Comparison of ENCODE assay signal across 8 mouse cellular contexts in genomic region chr11:5151680-5152337, GRCm38 (mm10). TPM values are rescaled to one million over a fixed set of nuclear protein-coding genes. Genes with fewer than 3 reads are reported as not detected.
DNase-seq lines count a peak whose midpoint lies in the region; ATAC-seq and TF ChIP-seq lines count a peak whose summit lies in the region.

Gene Emid1, minus strand, starts transcription at chr11:5152257.

- intact Hi-C loops in heart, adult 2 months (cut with DNase I): no loop called here
- intact Hi-C loops in heart, postnatal 25 days (cut with DNase I): no loop called here

- H3K9ac ChIP-seq in heart, adult 2 months (ENCODE audit: low read depth, low read length): peak within 1 kb of the TSS; percentile 51
- H3K9ac ChIP-seq in embryonic facial prominence, embryonic 12.5 days: peak within 1 kb of the TSS; percentile 54
- H3K9ac ChIP-seq in hindbrain, postnatal 0 days (replicated peaks; ENCODE audit: low read length): peak within 1 kb of the TSS; percentile 67
- H3K9ac ChIP-seq in lung, postnatal 0 days (replicated peaks; ENCODE audit: low read depth): peak within 1 kb of the TSS; percentile 47
- peak within 1 kb of the TSS; percentile 87 for H3K9ac ChIP-seq in stomach, embryonic 16.5 days (ENCODE audit: low read length)

- H3K36me3 ChIP-seq in heart, adult 2 months (ENCODE audit: control insufficient read depth, insufficient read depth, low read length): no peaks in the 10 kb centered on the region
- H3K36me3 ChIP-seq in embryonic facial prominence, embryonic 12.5 days: no peaks in the 10 kb centered on the region
- no peaks in the 10 kb centered on the region for H3K36me3 ChIP-seq in hindbrain, postnatal 0 days (ENCODE audit: insufficient read depth, low read length)
- H3K36me3 ChIP-seq in lung, postnatal 0 days (ENCODE audit: insufficient read depth, low read length): no peaks in the 10 kb centered on the region
- no peaks in the 10 kb centered on the region for H3K36me3 ChIP-seq in stomach, embryonic 16.5 days (ENCODE audit: control insufficient read depth, insufficient read depth, low read length)

- H3K27me3 ChIP-seq in heart, adult 2 months (ENCODE audit: control insufficient read depth, insufficient read depth, low read length): no peaks in the 10 kb centered on the region
- peaks cover 21% of the 10 kb centered on the region for H3K27me3 ChIP-seq in embryonic facial prominence, embryonic 12.5 days
- H3K27me3 ChIP-seq in hindbrain, postnatal 0 days (ENCODE audit: insufficient read depth, low read length): no peaks in the 10 kb centered on the region
- H3K27me3 ChIP-seq in lung, postnatal 0 days (replicated peaks; ENCODE audit: insufficient read depth, low read length): no peaks in the 10 kb centered on the region
- no peaks in the 10 kb centered on the region for H3K27me3 ChIP-seq in stomach, embryonic 16.5 days (ENCODE audit: control insufficient read depth, insufficient read depth, low read length)

- no peak for TF ChIP-seq POLR2A in heart, adult 2 months (IDR thresholded peaks at IDR 0.05; ENCODE audit: insufficient read depth, low read depth, low read length)

- peak in 1 of 2 experiments; percentile 34 for DNase-seq in heart, adult 2 months
- no peak for DNase-seq in heart, postnatal 25 days (ENCODE audit: low spot score)
- DNase-seq in hindbrain, postnatal 0 days (ENCODE audit: low spot score): no peak
- DNase-seq in lung, postnatal 0 days (ENCODE audit: low spot score): peak; percentile 44
- no peak for DNase-seq in right cerebral cortex, adult 18-20 months

- no peaks in the 10 kb centered on the region for H3K4me1 ChIP-seq in heart, adult 2 months (ENCODE audit: control insufficient read depth, insufficient read depth, low read length)
- peaks cover 31% of the 10 kb centered on the region for H3K4me1 ChIP-seq in embryonic facial prominence, embryonic 12.5 days
- H3K4me1 ChIP-seq in hindbrain, postnatal 0 days (ENCODE audit: insufficient read depth, low read length): peaks cover 18% of the 10 kb centered on the region
- H3K4me1 ChIP-seq in lung, postnatal 0 days (ENCODE audit: insufficient read depth, low read depth, low read length): peaks cover 18% of the 10 kb centered on the region; the same call in 1 of the 2 replicates
- H3K4me1 ChIP-seq in stomach, embryonic 16.5 days (ENCODE audit: control insufficient read depth, insufficient read depth, low read length): peaks cover 34% of the 10 kb centered on the region

- H3K4me2 ChIP-seq in embryonic facial prominence, embryonic 12.5 days (replicated peaks): peak within 1 kb of the TSS; percentile 78
- H3K4me2 ChIP-seq in hindbrain, postnatal 0 days (ENCODE audit: low read depth, low read length): peak within 1 kb of the TSS; percentile 93
- H3K4me2 ChIP-seq in lung, postnatal 0 days (replicated peaks; ENCODE audit: low read depth, low read length): peak within 1 kb of the TSS; percentile 88
- H3K4me2 ChIP-seq in stomach, embryonic 16.5 days (ENCODE audit: low read depth, low read length): peak within 1 kb of the TSS; percentile 94

- peak within 1 kb of the TSS; percentile 43 for H3K4me3 ChIP-seq in heart, adult 2 months
- peak within 1 kb of the TSS; percentile 53 for H3K4me3 ChIP-seq in embryonic facial prominence, embryonic 12.5 days
- peak within 1 kb of the TSS; percentile 50 for H3K4me3 ChIP-seq in hindbrain, postnatal 0 days (ENCODE audit: low read length)
- H3K4me3 ChIP-seq in lung, postnatal 0 days (ENCODE audit: low read depth, low read length): peak within 1 kb of the TSS; percentile 43
- H3K4me3 ChIP-seq in stomach, embryonic 16.5 days (replicated peaks; ENCODE audit: low read length): peak within 1 kb of the TSS; percentile 69

- TF ChIP-seq CTCF in heart, adult 2 months (IDR thresholded peaks at IDR 0.05): no peak
- no peak for TF ChIP-seq CTCF in hindbrain, postnatal 0 days (IDR thresholded peaks at IDR 0.05; ENCODE audit: low read depth)
- TF ChIP-seq CTCF in lung, postnatal 0 days (IDR thresholded peaks at IDR 0.05): no peak

- peak within 1 kb of the TSS; percentile 12 for H3K27ac ChIP-seq in heart, adult 2 months
- peak within 1 kb of the TSS; percentile 19; the same call in 1 of the 2 replicates for H3K27ac ChIP-seq in embryonic facial prominence, embryonic 12.5 days
- H3K27ac ChIP-seq in hindbrain, postnatal 0 days: no peak within 1 kb of the TSS
- peak within 1 kb of the TSS; percentile 35; the same call in 1 of the 2 replicates for H3K27ac ChIP-seq in lung, postnatal 0 days (ENCODE audit: low read length)
- H3K27ac ChIP-seq in stomach, embryonic 16.5 days (ENCODE audit: low read length): peak within 1 kb of the TSS; percentile 60; the same call in 1 of the 2 replicates

- ATAC-seq in CD4-positive, CD25-positive, alpha-beta regulatory T cell, adult 4 months: peak; percentile 58
- ATAC-seq in embryonic facial prominence, embryonic 12.5 days (ENCODE audit: insufficient number of reproducible peaks, insufficient read depth, low FRiP score, low TSS enrichment): peak; percentile 30; the same call in 1 of the 2 replicates
- ATAC-seq in hindbrain, postnatal 0 days: peak; percentile 38; the same call in 1 of the 2 replicates
- ATAC-seq in lung, postnatal 0 days: peak; percentile 36
- ATAC-seq in stomach, embryonic 16.5 days (ENCODE audit: insufficient read depth, low FRiP score): peak; percentile 34; the same call in 1 of the 2 replicates

- H3K79me2 ChIP-seq in heart, adult 2 months (replicated peaks; ENCODE audit: control insufficient read depth, insufficient read depth, low read length): no peaks in the 10 kb centered on the region

- no peak for TF ChIP-seq EP300 in heart, adult 2 months (IDR thresholded peaks at IDR 0.05; ENCODE audit: insufficient read depth, low read depth, low read length)
- no peak for TF ChIP-seq EP300 in lung, postnatal 0 days (IDR thresholded peaks at IDR 0.05)

- WGBS in heart, adult 2 months: 7% methylated on average over 52 of the region's 53 CpGs
- WGBS in embryonic facial prominence, embryonic 12.5 days: under 1% methylated on average over 51 of the region's 53 CpGs
- under 1% methylated on average over 42 of the region's 53 CpGs for WGBS in hindbrain, postnatal 0 days
- 5% methylated on average over 48 of the region's 53 CpGs for WGBS in lung, postnatal 0 days
- under 1% methylated on average over 43 of the region's 53 CpGs for WGBS in stomach, embryonic 16.5 days

- H3K9me3 ChIP-seq in embryonic facial prominence, embryonic 12.5 days: no peaks in the 10 kb centered on the region
- no peaks in the 10 kb centered on the region for H3K9me3 ChIP-seq in hindbrain, postnatal 0 days (ENCODE audit: low read length)
- H3K9me3 ChIP-seq in lung, postnatal 0 days (ENCODE audit: low read length): no peaks in the 10 kb centered on the region
- H3K9me3 ChIP-seq in stomach, embryonic 16.5 days (replicated peaks; ENCODE audit: control insufficient read depth, low read length): no peaks in the 10 kb centered on the region

RNA-seq across cellular contexts. Expression of gene Emid1, which starts in this region (rescaled TPM):
- 1 to 10 TPM in 1 of 2 experiments, under 1 TPM in 1; 0.82 to 1.2 TPM for total RNA-seq in heart, adult 2 months (2021)
- polyA plus RNA-seq in heart, adult 2 months (2012; rRNA removed): 2.5 and 3.8 TPM in 2 replicates
- total RNA-seq in heart, postnatal 25 days (2021): 1 to 10 TPM; 2.1 to 2.2 TPM
- polyA plus RNA-seq in CD4-positive, CD25-positive, alpha-beta regulatory T cell, adult 4 months (2017; shearing (Covaris generic)): under 1 TPM in 1 of 2 experiments, not detected in 1; 0.22 TPM
- polyA plus RNA-seq in embryonic facial prominence, embryonic 12.5 days (2016; fragmentation: Nextera tagmentation; extraction: Ambion mirVana): 27.9 and 31.0 TPM in 2 replicates
- 15.0 and 15.7 TPM in 2 replicates for total RNA-seq in hindbrain, postnatal 0 days (2014; rRNA removed)
- 22.7 and 24.2 TPM in 2 replicates for polyA plus RNA-seq in hindbrain, postnatal 0 days (2015; fragmentation: Nextera tagmentation; extraction: Ambion mirVana)
- polyA plus RNA-seq in lung, postnatal 0 days (2015; fragmentation: Nextera tagmentation; extraction: Ambion mirVana): 63.3 and 67.5 TPM in 2 replicates
- polyA plus RNA-seq in stomach, embryonic 16.5 days (2015; fragmentation: Nextera tagmentation; extraction: Ambion mirVana): 59.1 and 60.4 TPM in 2 replicates

Comparison
In these comparisons a context has a peak if more than half of its experiments do, and no peak if none do; other contexts are left out.
1. Peak in ATAC-seq in CD4-positive, CD25-positive, alpha-beta regulatory T cell, adult 4 months; RNA of the gene not detected or under 1 TPM.